Mouse (Mus musculus): Measurements from ENCODE around the gene Rfesd. TPM values are rescaled to one million over a fixed set of nuclear protein-coding genes. Genes with fewer than 3 reads are reported as not detected.

Gene Rfesd
- polyA plus RNA-seq, 1 experiment = 18.9 TPM

DNA sequence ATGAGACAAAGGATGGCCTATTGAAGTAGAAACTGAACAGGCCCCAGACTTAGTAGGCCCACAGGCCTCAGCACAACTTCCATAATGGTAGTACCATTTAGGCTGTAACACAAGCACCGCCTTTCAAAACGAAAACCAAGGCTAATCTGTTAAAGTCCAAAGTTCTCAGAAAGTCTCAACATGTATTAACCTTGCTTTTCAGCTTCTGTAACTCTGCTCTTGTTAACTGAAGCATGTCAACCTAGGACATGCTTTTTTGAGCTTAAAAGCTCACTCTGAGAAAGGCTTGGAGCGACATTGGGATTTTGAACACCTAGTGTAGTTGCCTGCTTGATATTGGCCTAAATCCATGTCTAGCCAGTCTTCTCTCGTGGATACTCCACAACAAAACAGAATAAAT is 41.1 kb upstream of the Rfesd start:
- H3K9me3 ChIP-seq (replicated peaks; ENCODE audit: control insufficient read depth, insufficient read depth, low read length, poor library complexity, severe bottlenecking) = no peaks in the 10 kb centered on the region
- H3K36me3 ChIP-seq (ENCODE audit: control insufficient read depth, insufficient read depth, low read length, poor library complexity, severe bottlenecking) = no peaks in the 10 kb centered on the region
- H3K27ac ChIP-seq (ENCODE audit: insufficient read depth, low read length) = no peak overlapping the region
- TF ChIP-seq EP300 (IDR thresholded peaks at IDR 0.05; ENCODE audit: insufficient read depth, low read depth, low read length) = no peak
- no peak for TF ChIP-seq CTCF (IDR thresholded peaks at IDR 0.05; ENCODE audit: low read depth, low read length)
- no peak for TF ChIP-seq POLR2A (IDR thresholded peaks at IDR 0.05; ENCODE audit: insufficient read depth, low read length)
- H3K9ac ChIP-seq (ENCODE audit: low read depth, poor library complexity, severe bottlenecking) = no peak overlapping the region
- H3K27me3 ChIP-seq (ENCODE audit: control insufficient read depth, insufficient read depth, low read length, poor library complexity, severe bottlenecking) = peaks cover 4% of the 10 kb centered on the region; the same call in 1 of the 2 replicates
- H3K4me3 ChIP-seq (ENCODE audit: low read depth, low read length) = no peak overlapping the region
- H3K4me1 ChIP-seq (ENCODE audit: control insufficient read depth, insufficient read depth, low read length) = no peaks in the 10 kb centered on the region

DNA sequence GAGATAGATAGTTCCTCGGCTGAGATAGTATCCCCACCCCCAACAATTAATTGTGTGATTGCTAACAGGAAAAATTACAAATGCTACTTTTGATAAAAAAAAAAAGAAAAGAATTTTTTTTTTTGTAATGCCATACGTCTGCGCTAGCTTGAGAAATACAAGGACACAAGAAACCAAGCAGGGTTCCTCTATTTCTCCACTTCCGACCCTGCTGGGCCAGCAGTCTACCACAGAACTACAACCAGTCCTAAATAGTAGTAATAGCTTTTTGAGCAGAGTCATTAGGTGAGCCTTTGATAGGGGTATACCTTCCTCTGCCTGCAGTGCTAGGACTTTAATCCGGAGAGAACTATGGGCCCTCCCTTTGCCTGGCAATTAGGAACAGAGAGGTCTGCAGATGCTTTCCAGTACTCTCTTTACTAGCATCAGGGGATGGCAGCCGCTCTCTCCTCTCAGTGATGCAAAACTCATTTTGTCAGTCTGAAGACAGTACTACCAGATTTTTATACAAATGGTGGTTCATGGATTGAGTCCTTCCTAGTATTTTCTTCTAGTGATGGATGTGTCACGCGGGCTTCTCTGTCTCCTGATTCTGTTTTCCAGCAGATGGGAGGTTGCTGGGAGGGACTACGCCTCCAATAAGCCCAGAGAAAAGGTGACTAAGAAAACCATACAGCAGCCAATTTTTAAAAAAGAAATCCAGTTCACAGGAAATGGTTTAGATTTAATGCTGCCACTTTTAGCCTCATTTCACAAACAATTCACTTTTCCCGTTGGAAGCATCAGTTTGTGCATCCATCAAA is 38.9 kb upstream of the Rfesd start:
- Histone ChIP-seq H3K9me3 (replicated peaks; ENCODE audit: control insufficient read depth, insufficient read depth, low read length, poor library complexity, severe bottlenecking) (no peaks in the 10 kb centered on the region), H3K4me3 (ENCODE audit: low read depth, low read length) (no peak overlapping the region), H3K4me1 (ENCODE audit: control insufficient read depth, insufficient read depth, low read length) (no peaks in the 10 kb centered on the region), H3K27me3 (ENCODE audit: control insufficient read depth, insufficient read depth, low read length, poor library complexity, severe bottlenecking) (peaks cover 4% of the 10 kb centered on the region; the same call in 1 of the 2 replicates), H3K9ac (ENCODE audit: low read depth, poor library complexity, severe bottlenecking) (no peak overlapping the region), H3K27ac (ENCODE audit: insufficient read depth, low read length) (no peak overlapping the region), H3K36me3 (ENCODE audit: control insufficient read depth, insufficient read depth, low read length, poor library complexity, severe bottlenecking) (no peaks in the 10 kb centered on the region)
- TF ChIP-seq POLR2A (IDR thresholded peaks at IDR 0.05; ENCODE audit: insufficient read depth, low read length) (no peak), CTCF (IDR thresholded peaks at IDR 0.05; ENCODE audit: low read depth, low read length) (no peak), EP300 (IDR thresholded peaks at IDR 0.05; ENCODE audit: insufficient read depth, low read depth, low read length) (no peak)

- H3K9me3 ChIP-seq (replicated peaks; ENCODE audit: control insufficient read depth, insufficient read depth, low read length, poor library complexity, severe bottlenecking) = no peaks in the 10 kb centered on the region
- peak within 1 kb of the TSS; percentile 55 for H3K4me3 ChIP-seq (ENCODE audit: low read depth, low read length)
- peak within 1 kb of the TSS; percentile 19 for H3K9ac ChIP-seq (ENCODE audit: low read depth, poor library complexity, severe bottlenecking)
- TF ChIP-seq POLR2A (IDR thresholded peaks at IDR 0.05; ENCODE audit: insufficient read depth, low read length) (no peak), CTCF (IDR thresholded peaks at IDR 0.05; ENCODE audit: low read depth, low read length) (no peak), EP300 (IDR thresholded peaks at IDR 0.05; ENCODE audit: insufficient read depth, low read depth, low read length) (no peak)
- peaks cover 4% of the 10 kb centered on the region; the same call in 1 of the 2 replicates for H3K27me3 ChIP-seq (ENCODE audit: control insufficient read depth, insufficient read depth, low read length, poor library complexity, severe bottlenecking)
- no peak within 1 kb of the TSS for H3K27ac ChIP-seq (ENCODE audit: insufficient read depth, low read length)
- H3K36me3 ChIP-seq (ENCODE audit: control insufficient read depth, insufficient read depth, low read length, poor library complexity, severe bottlenecking) = no peaks in the 10 kb centered on the region
- no peaks in the 10 kb centered on the region for H3K4me1 ChIP-seq (ENCODE audit: control insufficient read depth, insufficient read depth, low read length)
These were observed 38.4 kb upstream of the Rfesd start, which contains the start of gene Gpr150 for GRCm38 (mm10) chr13:76056896-76057266. Gpr150 (minus strand) TSS chr13:76056996.

DNA sequence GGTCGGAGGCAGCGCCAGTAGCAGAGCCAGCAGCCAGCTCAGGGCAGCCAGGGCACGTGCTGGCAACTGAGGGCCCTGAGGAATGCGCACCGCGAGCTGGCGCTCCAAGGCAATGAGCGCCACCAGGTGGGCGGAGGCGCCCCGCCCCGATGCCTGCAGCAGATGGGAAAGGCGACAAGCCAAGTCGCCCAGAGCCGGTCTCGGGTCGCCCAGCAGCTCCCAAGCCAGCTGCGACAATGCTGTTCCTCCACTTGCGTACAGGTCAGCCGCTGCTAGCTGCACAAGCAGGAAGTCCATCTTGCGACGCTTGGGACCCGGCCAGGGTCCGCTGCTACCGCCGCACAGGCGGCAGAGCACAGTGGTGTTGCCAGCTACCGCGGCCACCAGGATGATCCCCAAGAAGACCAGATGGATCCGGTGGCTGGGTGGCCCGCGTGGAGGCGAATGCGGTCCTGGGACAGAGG is 37.8 kb upstream of the Rfesd start:
- Histone ChIP-seq H3K36me3 (ENCODE audit: control insufficient read depth, insufficient read depth, low read length, poor library complexity, severe bottlenecking) (no peaks in the 10 kb centered on the region), H3K4me3 (ENCODE audit: low read depth, low read length) (peak overlapping the region; percentile 55), H3K9me3 (replicated peaks; ENCODE audit: control insufficient read depth, insufficient read depth, low read length, poor library complexity, severe bottlenecking) (no peaks in the 10 kb centered on the region), H3K27me3 (ENCODE audit: control insufficient read depth, insufficient read depth, low read length, poor library complexity, severe bottlenecking) (peaks cover 4% of the 10 kb centered on the region; the same call in 1 of the 2 replicates), H3K4me1 (ENCODE audit: control insufficient read depth, insufficient read depth, low read length) (no peaks in the 10 kb centered on the region), H3K9ac (ENCODE audit: low read depth, poor library complexity, severe bottlenecking) (peak overlapping the region; percentile 19), H3K27ac (ENCODE audit: insufficient read depth, low read length) (no peak overlapping the region)
- TF ChIP-seq CTCF (IDR thresholded peaks at IDR 0.05; ENCODE audit: low read depth, low read length) (peak; percentile 22), POLR2A (IDR thresholded peaks at IDR 0.05; ENCODE audit: insufficient read depth, low read length) (no peak), EP300 (IDR thresholded peaks at IDR 0.05; ENCODE audit: insufficient read depth, low read depth, low read length) (no peak)

DNA sequence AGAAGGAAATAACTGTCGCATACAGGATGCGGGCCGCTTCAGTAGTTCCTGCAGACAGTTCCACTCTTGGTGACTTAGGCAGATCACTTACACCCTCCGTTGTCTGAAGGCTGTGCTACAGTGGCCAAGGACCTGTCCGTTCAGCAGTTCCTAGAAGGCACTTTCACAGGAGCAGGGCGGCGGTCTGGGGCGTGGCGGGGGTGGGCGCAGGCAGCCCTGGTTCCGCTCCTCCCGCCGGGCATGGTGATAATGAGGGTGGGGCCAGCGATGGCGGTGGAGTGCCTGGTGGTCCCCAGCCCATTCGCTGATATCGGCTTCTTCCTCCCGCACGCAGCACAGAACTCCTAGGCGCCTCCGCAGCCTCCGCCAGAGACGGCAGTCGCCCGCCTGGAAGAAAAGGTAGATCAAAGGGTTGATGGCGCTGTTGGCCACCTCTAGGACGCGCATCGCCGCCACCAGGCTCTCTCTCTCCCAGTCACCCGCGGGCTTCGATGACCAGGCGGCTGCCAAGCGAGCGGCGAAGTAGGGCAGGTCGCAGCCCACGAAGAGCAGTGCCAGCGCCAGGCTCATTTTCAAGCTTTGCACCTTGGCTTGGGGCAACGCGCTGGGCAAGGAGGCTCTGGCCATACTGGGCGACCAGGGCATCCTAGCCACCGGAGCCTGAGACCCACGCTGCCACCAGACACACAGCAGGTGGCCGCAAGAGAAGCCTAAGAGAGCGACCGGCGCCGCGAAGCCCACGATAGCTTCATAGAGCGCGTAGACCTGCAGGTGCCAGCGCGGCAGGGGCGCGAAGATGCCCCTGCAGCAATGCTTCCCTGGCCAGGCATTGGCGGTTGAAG is 37.1 kb upstream of the Rfesd start:
- Histone ChIP-seq H3K27ac (ENCODE audit: insufficient read depth, low read length) (no peak overlapping the region), H3K4me3 (ENCODE audit: low read depth, low read length) (peak overlapping the region; percentile 55)

More for the DNA sequence above, 37.1 kb upstream of the Rfesd start:
- no peak for TF ChIP-seq CTCF (IDR thresholded peaks at IDR 0.05; ENCODE audit: low read depth, low read length)
- no peak for TF ChIP-seq EP300 (IDR thresholded peaks at IDR 0.05; ENCODE audit: insufficient read depth, low read depth, low read length)
- TF ChIP-seq POLR2A (IDR thresholded peaks at IDR 0.05; ENCODE audit: insufficient read depth, low read length) = no peak
- Histone ChIP-seq H3K9ac (ENCODE audit: low read depth, poor library complexity, severe bottlenecking) (no peak overlapping the region), H3K9me3 (replicated peaks; ENCODE audit: control insufficient read depth, insufficient read depth, low read length, poor library complexity, severe bottlenecking) (no peaks in the 10 kb centered on the region), H3K36me3 (ENCODE audit: control insufficient read depth, insufficient read depth, low read length, poor library complexity, severe bottlenecking) (no peaks in the 10 kb centered on the region), H3K27me3 (ENCODE audit: control insufficient read depth, insufficient read depth, low read length, poor library complexity, severe bottlenecking) (peaks cover 4% of the 10 kb centered on the region; the same call in 1 of the 2 replicates), H3K4me1 (ENCODE audit: control insufficient read depth, insufficient read depth, low read length) (no peaks in the 10 kb centered on the region)

Data from ES-Bruce4 (cell line).